Mouse (Mus musculus): Measurements from ENCODE around the gene Gm8439.
"Not testable (repeated sequence)": the region's sequence is repeated elsewhere in the genome, so short reads cannot be mapped to it uniquely, and the experiment has no call there.

Gm8439 gene

GRCm38 (mm10) chr4:120588445-120588844 lies at the start of gene Gm8439:
Gene Gm8439, plus strand, starts transcription at chr4:120588745.
- DNase-seq (ENCODE audit: extremely low spot score, low spot score), result no peak

GRCm38 (mm10) chr4:120544896-120545295 lies 43.6 kb upstream of the Gm8439 start:
- no peak for DNase-seq (ENCODE audit: extremely low spot score, low spot score)

- no peak for DNase-seq (ENCODE audit: extremely low spot score, low spot score)
These were observed 32.0 kb upstream of the Gm8439 start for GRCm38 (mm10) chr4:120556592-120556991.

- no peak for DNase-seq (ENCODE audit: extremely low spot score, low spot score)
These were observed 22.8 kb upstream of the Gm8439 start for GRCm38 (mm10) chr4:120565726-120566125.

- DNase-seq (ENCODE audit: extremely low spot score, low spot score), result no peak
These were observed 20.5 kb upstream of the Gm8439 start for GRCm38 (mm10) chr4:120568005-120568404.

- peak; percentile 30 for DNase-seq (ENCODE audit: extremely low spot score, low spot score)
These were observed 19.5 kb upstream of the Gm8439 start for GRCm38 (mm10) chr4:120569025-120569424.

- DNase-seq (ENCODE audit: extremely low spot score, low spot score), result peak; percentile 99
These were observed 18.8 kb upstream of the Gm8439 start, which contains the start of gene Ctps for GRCm38 (mm10) chr4:120569486-120570437. Gene Ctps, minus strand, starts transcription at chr4:120570276.

GRCm38 (mm10) chr4:120570438-120571069 lies 18.0 kb upstream of the Gm8439 start:
- DNase-seq (ENCODE audit: extremely low spot score, low spot score), result no peak

GRCm38 (mm10) chr4:120571070-120571464 lies 17.5 kb upstream of the Gm8439 start:
- no peak for DNase-seq (ENCODE audit: extremely low spot score, low spot score)

GRCm38 (mm10) chr4:120571691-120572090 lies 16.9 kb upstream of the Gm8439 start:
- DNase-seq (ENCODE audit: extremely low spot score, low spot score), result no peak

- no peak for DNase-seq (ENCODE audit: extremely low spot score, low spot score)
These were observed 7.7 kb upstream of the Gm8439 start for GRCm38 (mm10) chr4:120580894-120581293.

- DNase-seq (ENCODE audit: extremely low spot score, low spot score), result no peak
These were observed 6.8 kb upstream of the Gm8439 start for GRCm38 (mm10) chr4:120581711-120582110.

- DNase-seq (ENCODE audit: extremely low spot score, low spot score), result no peak
These were observed 1.6 kb upstream of the Gm8439 start for GRCm38 (mm10) chr4:120586986-120587385.

- no peak for DNase-seq (ENCODE audit: extremely low spot score, low spot score)
These were observed 525 bp downstream of the Gm8439 start for GRCm38 (mm10) chr4:120589070-120589469.

GRCm38 (mm10) chr4:120589815-120590422 lies 1.4 kb downstream of the Gm8439 start:
- peak; percentile 70 for DNase-seq (ENCODE audit: extremely low spot score, low spot score)

- DNase-seq (ENCODE audit: extremely low spot score, low spot score), result no peak
These were observed 2.4 kb downstream of the Gm8439 start for GRCm38 (mm10) chr4:120590973-120591372.

GRCm38 (mm10) chr4:120596210-120596609 lies 7.7 kb downstream of the Gm8439 start:
- not testable (repeated sequence) for DNase-seq (ENCODE audit: extremely low spot score, low spot score)

- no peak for DNase-seq (ENCODE audit: extremely low spot score, low spot score)
These were observed 10.4 kb downstream of the Gm8439 start for GRCm38 (mm10) chr4:120598922-120599321.

- DNase-seq (ENCODE audit: extremely low spot score, low spot score), result no peak
These were observed 13.2 kb downstream of the Gm8439 start for GRCm38 (mm10) chr4:120601774-120602173.

GRCm38 (mm10) chr4:120602669-120603068 lies 14.1 kb downstream of the Gm8439 start:
- no peak for DNase-seq (ENCODE audit: extremely low spot score, low spot score)

GRCm38 (mm10) chr4:120606941-120607340 lies 18.4 kb downstream of the Gm8439 start:
- no peak for DNase-seq (ENCODE audit: extremely low spot score, low spot score)

- no peak for DNase-seq (ENCODE audit: extremely low spot score, low spot score)
These were observed 22.5 kb downstream of the Gm8439 start for GRCm38 (mm10) chr4:120611005-120611404.

Data from neural tube, embryonic 10.5 days (tissue).